Mouse (Mus musculus): ENCODE data around the gene Irf2bp1. TPM values are rescaled to one million over a fixed set of nuclear protein-coding genes. Genes with fewer than 3 reads are reported as not detected.

Gene Irf2bp1
- polyA plus RNA-seq, 1 experiment from 2014 or later: 11.7 TPM

DNA sequence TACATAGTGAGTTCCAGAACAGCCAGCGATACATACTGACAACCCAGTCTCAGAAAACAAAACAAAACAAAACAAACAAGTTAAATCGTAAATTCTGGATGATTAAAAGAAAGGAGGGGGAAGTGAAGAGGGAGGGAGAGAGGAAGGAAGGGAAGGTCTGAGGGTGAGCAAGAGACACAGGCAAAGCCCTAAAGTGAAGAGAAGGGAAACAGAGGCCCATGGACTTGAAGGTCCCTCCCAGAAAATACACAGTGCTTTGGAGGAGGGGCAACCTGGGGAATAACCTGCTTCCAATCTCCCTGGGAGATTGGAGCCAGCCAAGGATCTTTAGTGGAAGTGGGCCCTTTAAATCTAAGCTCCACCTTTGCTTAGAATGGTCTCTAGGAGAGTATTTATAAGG lies 16.7 kb upstream of the Irf2bp1 start, which contains the start of gene Nanos2:
Nanos2 (plus strand) TSS at position 301 of the 400 bp plus-strand sequence.
- no peaks in the 10 kb centered on the region for H3K9me3 ChIP-seq (ENCODE audit: low read length)
- 50% methylated on average over 2 of the region's 2 CpGs for WGBS

GRCm38 (mm10) chr7:18987747-18988146 lies 16.1 kb upstream of the Irf2bp1 start:
- no peaks in the 10 kb centered on the region for H3K36me3 ChIP-seq (ENCODE audit: insufficient read depth, low read length)

More for the DNA sequence above, 16.7 kb upstream of the Irf2bp1 start, which contains the start of gene Nanos2:
- Histone ChIP-seq H3K4me1 (ENCODE audit: insufficient read depth, low read depth, low read length) (peaks cover 12% of the 10 kb centered on the region), H3K9ac (replicated peaks; ENCODE audit: low read depth) (no peak within 1 kb of the TSS), H3K27me3 (replicated peaks; ENCODE audit: insufficient read depth, low read length) (0 out of 2 replicates have a peak, but pooled peaks cover 4% of the 10 kb centered on the region), H3K36me3 (ENCODE audit: insufficient read depth, low read length) (no peaks in the 10 kb centered on the region), H3K4me3 (ENCODE audit: low read depth, low read length) (no peak within 1 kb of the TSS), H3K4me2 (replicated peaks; ENCODE audit: low read depth, low read length) (no peak within 1 kb of the TSS), H3K27ac (ENCODE audit: low read length) (no peak within 1 kb of the TSS)
- ATAC-seq: no peak
- TF ChIP-seq EP300 (IDR thresholded peaks at IDR 0.05) (no peak), CTCF (IDR thresholded peaks at IDR 0.05) (no peak)
- DNase-seq (ENCODE audit: low spot score): no peak

GRCm38 (mm10) chr7:18988780-18989179 lies 15.1 kb upstream of the Irf2bp1 start:
- Histone ChIP-seq H3K27ac (ENCODE audit: low read length) (no peak overlapping the region), H3K4me1 (ENCODE audit: insufficient read depth, low read depth, low read length) (peaks cover 12% of the 10 kb centered on the region), H3K4me3 (ENCODE audit: low read depth, low read length) (no peak overlapping the region), H3K9me3 (ENCODE audit: low read length) (no peaks in the 10 kb centered on the region), H3K36me3 (ENCODE audit: insufficient read depth, low read length) (no peaks in the 10 kb centered on the region), H3K4me2 (replicated peaks; ENCODE audit: low read depth, low read length) (no peak overlapping the region), H3K27me3 (replicated peaks; ENCODE audit: insufficient read depth, low read length) (0 out of 2 replicates have a peak, but pooled peaks cover 4% of the 10 kb centered on the region), H3K9ac (replicated peaks; ENCODE audit: low read depth) (no peak overlapping the region)
- TF ChIP-seq EP300 (IDR thresholded peaks at IDR 0.05) (no peak), CTCF (IDR thresholded peaks at IDR 0.05) (no peak)
- no peak for DNase-seq (ENCODE audit: low spot score)
- WGBS: 69% methylated on average over 6 of the region's 6 CpGs
- ATAC-seq: no peak

More at GRCm38 (mm10) chr7:18987747-18988146, 16.1 kb upstream of the Irf2bp1 start:
- TF ChIP-seq EP300 (IDR thresholded peaks at IDR 0.05) (no peak), CTCF (IDR thresholded peaks at IDR 0.05) (no peak)
- Histone ChIP-seq H3K27me3 (replicated peaks; ENCODE audit: insufficient read depth, low read length) (0 out of 2 replicates have a peak, but pooled peaks cover 4% of the 10 kb centered on the region), H3K4me1 (ENCODE audit: insufficient read depth, low read depth, low read length) (peaks cover 12% of the 10 kb centered on the region), H3K4me2 (replicated peaks; ENCODE audit: low read depth, low read length) (no peak overlapping the region), H3K9ac (replicated peaks; ENCODE audit: low read depth) (no peak overlapping the region), H3K4me3 (ENCODE audit: low read depth, low read length) (no peak overlapping the region), H3K27ac (ENCODE audit: low read length) (no peak overlapping the region), H3K9me3 (ENCODE audit: low read length) (no peaks in the 10 kb centered on the region)
- WGBS: 73% methylated on average over 13 of the region's 13 CpGs
- ATAC-seq: no peak
- no peak for DNase-seq (ENCODE audit: low spot score)

DNA sequence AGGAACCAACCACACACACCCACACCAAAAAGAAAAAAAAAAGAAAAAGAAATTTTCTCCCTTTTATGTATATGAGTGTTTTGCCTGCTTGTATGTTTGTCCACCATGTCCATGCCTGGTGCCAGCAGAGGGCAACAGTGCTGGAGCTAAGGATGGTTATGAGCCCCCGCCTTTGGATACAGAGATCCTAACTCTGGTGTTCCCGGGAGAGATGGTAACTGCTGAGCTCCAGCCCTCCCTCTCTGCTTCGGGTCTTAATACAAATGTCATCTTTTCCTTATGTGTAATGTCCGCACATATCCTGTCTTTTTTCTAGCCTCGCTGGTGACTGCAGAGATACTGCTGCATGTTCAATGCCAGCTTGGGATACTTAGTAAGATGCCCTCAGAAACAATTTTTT lies 13.8 kb upstream of the Irf2bp1 start:
- TF ChIP-seq CTCF (IDR thresholded peaks at IDR 0.05) (peak; percentile 41), EP300 (IDR thresholded peaks at IDR 0.05) (no peak)
- Histone ChIP-seq H3K27ac (ENCODE audit: low read length) (no peak overlapping the region), H3K4me2 (replicated peaks; ENCODE audit: low read depth, low read length) (no peak overlapping the region), H3K27me3 (replicated peaks; ENCODE audit: insufficient read depth, low read length) (0 out of 2 replicates have a peak, but pooled peaks cover 4% of the 10 kb centered on the region), H3K9me3 (ENCODE audit: low read length) (no peaks in the 10 kb centered on the region), H3K4me1 (ENCODE audit: insufficient read depth, low read depth, low read length) (peaks cover 12% of the 10 kb centered on the region), H3K9ac (replicated peaks; ENCODE audit: low read depth) (no peak overlapping the region), H3K36me3 (ENCODE audit: insufficient read depth, low read length) (no peaks in the 10 kb centered on the region), H3K4me3 (ENCODE audit: low read depth, low read length) (no peak overlapping the region)
- 5% methylated on average over 5 of the region's 5 CpGs for WGBS
- ATAC-seq (no peak), DNase-seq (ENCODE audit: low spot score) (no peak)

DNA sequence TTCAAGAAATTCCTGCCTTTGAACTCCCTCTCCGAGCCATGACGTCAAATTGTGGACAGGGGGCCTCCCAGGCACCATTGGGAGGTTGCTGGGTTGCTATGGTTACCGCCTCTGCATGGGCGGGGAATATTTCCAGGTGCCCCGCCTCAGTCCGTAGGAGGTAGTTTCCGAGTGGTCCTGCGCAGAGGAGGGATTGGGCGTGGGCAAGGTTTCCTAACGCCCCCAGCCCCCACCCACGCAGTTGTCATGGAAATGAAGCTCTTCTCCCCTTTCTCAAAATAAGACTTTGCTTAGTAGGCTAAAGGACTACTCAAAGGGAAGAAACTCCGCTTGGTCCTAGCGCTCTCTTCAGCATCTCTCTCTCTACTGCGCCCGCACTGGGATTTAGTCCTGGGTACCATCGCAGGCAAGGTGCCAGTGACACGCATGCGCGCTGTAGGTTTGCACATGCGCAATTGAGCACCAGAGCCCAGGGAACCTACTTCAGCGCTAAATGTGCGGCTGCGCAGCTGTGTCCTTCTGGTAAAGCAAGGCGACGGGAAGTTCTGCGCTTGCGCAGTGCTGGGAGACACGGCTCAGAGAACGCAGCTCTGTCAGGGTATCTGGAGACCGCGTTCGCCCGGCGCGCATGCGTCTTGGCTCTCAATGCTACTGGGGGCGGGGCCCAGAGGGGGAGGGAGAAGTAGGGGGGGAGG lies 13.1 kb upstream of the Irf2bp1 start, which contains the start of gene Mypop:
Mypop (plus strand) TSS at position 645 of the 695 bp plus-strand sequence.
- Histone ChIP-seq H3K27ac (ENCODE audit: low read length) (no peak within 1 kb of the TSS), H3K9me3 (ENCODE audit: low read length) (no peaks in the 10 kb centered on the region)
- peak; percentile 95 for ATAC-seq

DNA sequence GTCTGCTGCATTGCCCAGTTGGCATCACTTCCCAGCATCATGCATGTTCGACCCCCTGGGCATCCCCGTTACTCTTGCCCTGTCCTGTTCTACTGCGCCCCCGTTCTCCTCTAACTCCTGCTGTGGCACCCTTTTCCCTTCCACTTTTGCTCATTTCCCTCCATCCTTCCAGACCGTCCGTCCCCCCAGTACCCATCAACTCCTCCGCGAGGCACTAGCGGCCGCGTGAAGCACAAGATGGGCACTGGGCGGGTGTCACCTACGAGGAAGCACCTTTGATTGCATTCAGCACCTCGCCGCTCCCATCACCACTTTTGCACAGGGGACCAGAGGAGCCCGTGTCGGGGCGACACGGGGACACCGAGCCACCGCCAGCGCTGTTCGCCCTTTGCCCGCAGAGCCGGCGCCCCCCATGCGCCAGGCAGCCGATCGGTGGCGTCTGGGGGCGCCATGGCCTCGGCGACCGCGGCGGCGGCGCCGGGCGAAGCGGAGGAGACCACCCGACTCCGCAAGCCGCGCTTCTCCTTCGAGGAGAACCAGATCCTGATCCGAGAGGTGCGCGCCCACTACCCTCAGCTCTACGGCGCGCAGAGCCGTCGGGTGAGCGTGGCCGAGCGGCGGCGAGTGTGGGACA lies 12.1 kb upstream of the Irf2bp1 start:
- H3K4me3 ChIP-seq (ENCODE audit: low read depth, low read length): peak overlapping the region; percentile 37
- TF ChIP-seq EP300 (IDR thresholded peaks at IDR 0.05): no peak
- no peak for TF ChIP-seq CTCF (IDR thresholded peaks at IDR 0.05)
- ATAC-seq (no peak), DNase-seq (ENCODE audit: low spot score) (no peak)
- H3K4me2 ChIP-seq (replicated peaks; ENCODE audit: low read depth, low read length): peak overlapping the region; percentile 67
- under 1% methylated on average over 57 of the region's 59 CpGs for WGBS
- H3K27ac ChIP-seq (ENCODE audit: low read length): no peak overlapping the region
- no peaks in the 10 kb centered on the region for H3K36me3 ChIP-seq (ENCODE audit: insufficient read depth, low read length)
- no peaks in the 10 kb centered on the region for H3K9me3 ChIP-seq (ENCODE audit: low read length)
- no peak overlapping the region for H3K9ac ChIP-seq (replicated peaks; ENCODE audit: low read depth)
- 0 out of 2 replicates have a peak, but pooled peaks cover 4% of the 10 kb centered on the region for H3K27me3 ChIP-seq (replicated peaks; ENCODE audit: insufficient read depth, low read length)
- H3K4me1 ChIP-seq (ENCODE audit: insufficient read depth, low read depth, low read length): peaks cover 12% of the 10 kb centered on the region

More for the DNA sequence above, 13.1 kb upstream of the Irf2bp1 start, which contains the start of gene Mypop:
- H3K36me3 ChIP-seq (ENCODE audit: insufficient read depth, low read length): no peaks in the 10 kb centered on the region
- DNase-seq (ENCODE audit: low spot score): peak; percentile 100
- peaks cover 12% of the 10 kb centered on the region for H3K4me1 ChIP-seq (ENCODE audit: insufficient read depth, low read depth, low read length)
- no peak within 1 kb of the TSS for H3K9ac ChIP-seq (replicated peaks; ENCODE audit: low read depth)
- WGBS: under 1% methylated on average over 36 of the region's 37 CpGs
- H3K27me3 ChIP-seq (replicated peaks; ENCODE audit: insufficient read depth, low read length): 0 out of 2 replicates have a peak, but pooled peaks cover 4% of the 10 kb centered on the region
- TF ChIP-seq EP300 (IDR thresholded peaks at IDR 0.05) (no peak), CTCF (IDR thresholded peaks at IDR 0.05) (0 out of 2 replicates have a peak, but pooled peaks have one; percentile 9)
- H3K4me3 ChIP-seq (ENCODE audit: low read depth, low read length): peak within 1 kb of the TSS; percentile 37
- H3K4me2 ChIP-seq (replicated peaks; ENCODE audit: low read depth, low read length): peak within 1 kb of the TSS; percentile 67
